Mouse (Mus musculus) liver, embryonic 11.5 days (tissue): ENCODE measurements at regions not wholly inside any gene's neighbourhood (a gene's known extent, or its start where the extent isn't known, plus 50 kb on each side); places are given as distances from the start of the nearest gene placed in this dataset.

Experiments
- ATAC-seq: fragments of 200-750 bp; cut with Nextera tagmentation; replicated peaks from 2 replicates; pipeline ENCODE4 v1.8.0; 2017; ENCODE audit warnings: moderate number of reproducible peaks, mild to moderate bottlenecking, moderate TSS enrichment, moderate library complexity; ENCODE audit not compliant: low FRiP score
- DNase-seq: peaks from one replicate; pipeline ENCODE4 v3.0.0-alpha.2; 2017; ENCODE audit warnings: low spot score
- H3K27ac ChIP-seq: fragments of 300-500 bp; sonication (generic); 2 replicates; pipeline ENCODE4 v1.5.1; 2014; ENCODE audit warnings: mild to moderate bottlenecking, low read depth, low read length, control low read depth
- H3K27me3 ChIP-seq: fragments of 300-500 bp; sonication (generic); replicated peaks from 2 replicates; pipeline ENCODE4 v1.6.1; 2014; ENCODE audit warnings: low read length, mixed read lengths; ENCODE audit not compliant: control insufficient read depth, insufficient read depth
- H3K36me3 ChIP-seq: fragments of 300-500 bp; sonication (generic); 2 replicates; pipeline ENCODE4 v1.6.1; 2014; ENCODE audit warnings: mild to moderate bottlenecking, low read length, moderate library complexity, mixed read lengths; ENCODE audit not compliant: control insufficient read depth, insufficient read depth
- H3K4me1 ChIP-seq: fragments of 300-500 bp; sonication (generic); replicated peaks from 2 replicates; pipeline ENCODE4 v1.6.1; 2014; ENCODE audit warnings: low read length, mixed read lengths; ENCODE audit not compliant: control insufficient read depth, insufficient read depth
- H3K4me2 ChIP-seq: fragments of 300-500 bp; sonication (generic); 2 replicates; pipeline ENCODE4 v1.6.1; 2014; ENCODE audit warnings: mild to moderate bottlenecking, control low read depth, moderate library complexity
- H3K4me3 ChIP-seq: fragments of 300-500 bp; sonication (generic); 2 replicates; pipeline ENCODE4 v1.5.1; 2014; ENCODE audit warnings: low read depth, low read length, control low read depth
- H3K9ac ChIP-seq: fragments of 300-500 bp; sonication (generic); 2 replicates; pipeline ENCODE4 v1.6.1; 2014; ENCODE audit warnings: low read depth, low read length, control low read depth
- H3K9me3 ChIP-seq: fragments of 300-500 bp; sonication (generic); 2 replicates; pipeline ENCODE4 v1.6.1; 2016; ENCODE audit warnings: low read length, inconsistent platforms, mixed read lengths; ENCODE audit not compliant: control insufficient read depth
- WGBS: fragments of 180-500 bp; shearing (Covaris S2); extraction: QIAGEN DNeasy Blood & Tissue Kit; methylation state at CpG from one replicate; pipeline ENCODE4 v1.1.7; 2014; 5-methylcytosine and 5-hydroxymethylcytosine counted together

- Histone ChIP-seq H3K9me3 (no peaks in the 10 kb centered on the region), H3K36me3 (no peaks in the 10 kb centered on the region), H3K9ac (no peak overlapping the region), H3K4me1 (no peaks in the 10 kb centered on the region), H3K27me3 (no peaks in the 10 kb centered on the region), H3K4me3 (no peak overlapping the region), H3K27ac (no peak overlapping the region), H3K4me2 (no peak overlapping the region)
- DNase-seq = no peak
- WGBS = 72% methylated on average over 6 of the region's 6 CpGs
- ATAC-seq = no peak
Measured at GRCm38 (mm10) chr10:16508161-16508560, 1214.9 kb upstream of the Cited2 start.

GRCm38 (mm10) chr10:16514656-16515055, 1208.4 kb upstream of the Cited2 start:
- no peak overlapping the region for H3K27ac ChIP-seq
- no peak for ATAC-seq
- 78% methylated on average over 2 of the region's 2 CpGs for WGBS

DNA sequence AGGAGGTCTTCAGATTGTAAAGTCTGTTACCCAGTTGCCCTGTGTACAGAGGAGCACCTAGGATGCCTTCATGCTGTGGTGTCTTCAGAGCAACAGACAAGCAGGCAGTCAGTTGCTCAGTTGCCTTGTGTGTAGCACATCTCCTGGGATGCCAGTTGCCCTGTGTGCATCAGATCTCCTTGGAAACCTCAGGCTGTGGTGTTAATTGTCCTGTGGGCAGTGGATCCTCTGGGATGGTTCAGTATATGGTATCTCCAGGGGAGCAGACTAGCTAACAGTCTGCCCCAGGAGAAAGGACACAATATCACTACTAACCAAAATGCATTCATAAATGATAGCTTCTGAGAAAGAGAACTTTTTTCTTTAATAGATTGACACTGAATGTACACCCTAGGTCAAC, 1201.1 kb upstream of the Cited2 start:
- Histone ChIP-seq H3K27me3 (no peaks in the 10 kb centered on the region), H3K9me3 (no peaks in the 10 kb centered on the region), H3K4me3 (no peak overlapping the region), H3K9ac (no peak overlapping the region), H3K27ac (no peak overlapping the region), H3K36me3 (no peaks in the 10 kb centered on the region), H3K4me1 (no peaks in the 10 kb centered on the region), H3K4me2 (no peak overlapping the region)
- ATAC-seq = no peak
- DNase-seq = no peak

More at GRCm38 (mm10) chr10:16514656-16515055, 1208.4 kb upstream of the Cited2 start:
- Histone ChIP-seq H3K4me3 (no peak overlapping the region), H3K36me3 (no peaks in the 10 kb centered on the region), H3K4me2 (no peak overlapping the region), H3K27me3 (no peaks in the 10 kb centered on the region), H3K9me3 (no peaks in the 10 kb centered on the region), H3K4me1 (no peaks in the 10 kb centered on the region), H3K9ac (no peak overlapping the region)
- DNase-seq = no peak

- H3K4me1 ChIP-seq = no peaks in the 10 kb centered on the region
- H3K36me3 ChIP-seq = no peaks in the 10 kb centered on the region
- H3K27ac ChIP-seq = no peak overlapping the region
- no peak for ATAC-seq
- H3K9me3 ChIP-seq = no peaks in the 10 kb centered on the region
- H3K4me2 ChIP-seq = no peak overlapping the region
- no peak overlapping the region for H3K4me3 ChIP-seq
- H3K9ac ChIP-seq = no peak overlapping the region
- no peaks in the 10 kb centered on the region for H3K27me3 ChIP-seq
- DNase-seq = no peak
- 83% methylated on average over 1 of the region's 1 CpGs for WGBS
Measured at GRCm38 (mm10) chr10:16524101-16524500, 1198.9 kb upstream of the Cited2 start.

DNA sequence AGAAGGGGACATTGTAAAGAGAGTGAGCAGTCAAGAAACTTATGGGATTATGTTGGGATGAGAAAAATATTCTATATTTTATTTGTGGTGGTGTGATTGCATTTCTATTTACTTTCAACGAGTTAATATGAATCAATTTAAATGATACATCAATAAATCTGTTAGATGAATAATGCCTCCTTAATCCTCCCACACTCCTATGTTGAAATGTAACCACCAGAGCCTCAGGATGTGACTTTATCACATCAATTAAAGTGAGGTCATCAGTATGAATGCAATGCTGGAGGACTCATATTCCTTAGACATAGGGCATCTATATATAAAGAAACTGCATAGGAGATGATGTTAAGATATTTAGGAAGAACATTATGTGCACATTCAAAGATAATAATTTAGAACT, 1195.3 kb upstream of the Cited2 start:
- no peak overlapping the region for H3K4me3 ChIP-seq

GRCm38 (mm10) chr10:16537660-16538059, 1185.4 kb upstream of the Cited2 start:
- Histone ChIP-seq H3K4me2 (no peak overlapping the region), H3K4me3 (no peak overlapping the region), H3K36me3 (no peaks in the 10 kb centered on the region), H3K9me3 (no peaks in the 10 kb centered on the region), H3K9ac (no peak overlapping the region), H3K4me1 (no peaks in the 10 kb centered on the region), H3K27me3 (no peaks in the 10 kb centered on the region), H3K27ac (no peak overlapping the region)
- ATAC-seq (no peak), DNase-seq (no peak)
- WGBS = 61% methylated on average over 3 of the region's 3 CpGs

More for the DNA sequence above, 1195.3 kb upstream of the Cited2 start:
- no peaks in the 10 kb centered on the region for H3K9me3 ChIP-seq
- no peak overlapping the region for H3K27ac ChIP-seq
- no peak for DNase-seq
- ATAC-seq = no peak
- WGBS = 64% methylated on average over 1 of the region's 1 CpGs
- no peaks in the 10 kb centered on the region for H3K4me1 ChIP-seq
- H3K36me3 ChIP-seq = no peaks in the 10 kb centered on the region
- H3K9ac ChIP-seq = no peak overlapping the region
- no peak overlapping the region for H3K4me2 ChIP-seq
- H3K27me3 ChIP-seq = no peaks in the 10 kb centered on the region

DNA sequence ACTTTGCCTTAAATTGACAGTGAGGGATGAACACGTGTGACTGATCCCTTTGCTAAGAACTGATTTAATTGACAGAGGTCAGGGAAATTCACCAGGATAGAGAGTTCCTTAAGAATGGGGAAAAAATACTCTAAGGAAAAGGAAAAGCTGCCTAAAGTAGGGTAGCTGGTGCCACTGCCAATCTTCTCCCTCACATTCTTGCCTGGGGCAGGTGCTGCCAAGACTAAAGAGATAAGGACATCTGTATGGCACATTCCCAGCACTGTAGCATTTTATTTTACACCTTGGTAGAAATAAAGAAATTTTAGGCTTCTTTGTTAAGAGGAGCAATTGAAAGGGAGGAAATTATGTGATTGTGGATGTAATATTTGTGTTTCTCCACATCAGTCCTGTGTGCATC, 1184.6 kb upstream of the Cited2 start:
- 53% methylated on average over 1 of the region's 1 CpGs for WGBS
- no peaks in the 10 kb centered on the region for H3K9me3 ChIP-seq
- H3K36me3 ChIP-seq = no peaks in the 10 kb centered on the region
- no peak overlapping the region for H3K27ac ChIP-seq
- no peak for ATAC-seq
- no peak for DNase-seq
- H3K4me2 ChIP-seq = no peak overlapping the region
- no peaks in the 10 kb centered on the region for H3K4me1 ChIP-seq
- H3K4me3 ChIP-seq = no peak overlapping the region
- H3K27me3 ChIP-seq = no peaks in the 10 kb centered on the region
- H3K9ac ChIP-seq = no peak overlapping the region

DNA sequence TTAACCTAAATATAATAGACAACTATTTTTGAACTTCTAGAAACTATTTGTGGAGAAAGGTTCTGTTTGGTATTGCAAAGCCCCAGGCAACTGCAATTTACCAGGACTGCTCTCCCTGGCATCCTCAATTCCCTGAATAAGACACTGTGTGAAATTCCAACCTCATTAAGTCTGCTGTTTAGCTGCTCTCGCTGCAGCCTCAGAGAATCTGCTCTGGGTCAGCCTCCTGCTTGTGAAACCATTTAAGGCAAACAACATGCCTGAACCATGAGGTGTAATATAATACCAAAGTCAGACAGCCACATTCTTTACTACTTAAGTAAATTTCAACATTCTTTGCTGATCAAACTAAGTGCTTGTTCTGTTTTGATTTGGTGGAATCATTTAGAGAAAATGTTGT, 1177.6 kb upstream of the Cited2 start:
- Histone ChIP-seq H3K9ac (no peak overlapping the region), H3K27ac (no peak overlapping the region), H3K4me2 (no peak overlapping the region), H3K36me3 (no peaks in the 10 kb centered on the region), H3K4me1 (no peaks in the 10 kb centered on the region), H3K9me3 (no peaks in the 10 kb centered on the region), H3K4me3 (no peak overlapping the region), H3K27me3 (no peaks in the 10 kb centered on the region)
- ATAC-seq (no peak), DNase-seq (no peak)
- WGBS = 29% methylated on average over 1 of the region's 1 CpGs

GRCm38 (mm10) chr10:16552861-16553635, 1170.0 kb upstream of the Cited2 start:
- no peak overlapping the region for H3K9ac ChIP-seq
- no peak for DNase-seq
- 69% methylated on average over 3 of the region's 3 CpGs for WGBS

More at GRCm38 (mm10) chr10:16552861-16553635, 1170.0 kb upstream of the Cited2 start:
- Histone ChIP-seq H3K4me2 (no peak overlapping the region), H3K36me3 (no peaks in the 10 kb centered on the region), H3K4me3 (no peak overlapping the region), H3K4me1 (no peaks in the 10 kb centered on the region), H3K9me3 (no peaks in the 10 kb centered on the region), H3K27ac (no peak overlapping the region), H3K27me3 (no peaks in the 10 kb centered on the region)
- ATAC-seq = no peak
